ENCODE assay signal across 11 mouse cellular contexts in the genomic region with DNA sequence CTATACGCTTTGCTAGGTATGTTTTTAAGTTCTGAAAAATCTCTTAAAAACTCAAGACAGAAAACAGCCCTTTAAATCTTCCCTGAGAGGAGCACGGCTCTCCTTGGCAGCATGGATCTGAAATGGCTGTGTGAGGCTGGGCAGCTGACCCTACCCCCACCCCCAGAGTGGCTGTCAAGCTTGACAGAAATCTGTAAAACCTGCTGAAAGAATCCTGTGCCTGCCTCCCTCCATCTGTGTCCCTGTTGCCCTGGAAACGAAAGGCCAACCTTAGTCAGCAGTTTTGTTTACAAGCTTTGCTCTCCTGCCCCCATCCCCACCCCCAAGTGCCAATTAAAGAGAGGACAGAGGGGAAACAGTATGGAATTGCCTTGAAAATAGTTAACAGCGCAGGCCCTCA. TPM values are rescaled to one million over a fixed set of nuclear protein-coding genes. Genes with fewer than 3 reads are reported as not detected.
DNase-seq lines count a peak whose midpoint lies in the region; ATAC-seq and TF ChIP-seq lines count a peak whose summit lies in the region.
"Had no signal": no experiment of that assay in that cellular context is flagged by ENCODE, and none has a peak within 500 bp of the region (broad histone marks: within the 10 kb centered on the region; RNA-seq: fewer than 3 reads in every experiment).

No protein-coding gene starts in this region.

- H3K4me3 ChIP-seq in liver, postnatal 0 days (ENCODE audit: low read depth, low read length), result no peak overlapping the region
- H3K4me3 ChIP-seq in embryonic fibroblast, embryonic 13.5 days (ENCODE audit: insufficient read depth, low read length), result no peak overlapping the region
- no peak overlapping the region for H3K4me3 ChIP-seq in kidney, embryonic 16.5 days (ENCODE audit: low read length)
- no peak overlapping the region for H3K4me3 ChIP-seq in neural tube, embryonic 12.5 days
- no peak overlapping the region for H3K4me3 ChIP-seq in cerebellum, adult 2 months (replicated peaks; ENCODE audit: insufficient read depth, low read depth, low read length)
- H3K4me3 ChIP-seq: embryonic facial prominence, embryonic 13.5 days had no signal

- no peak overlapping the region for H3K4me2 ChIP-seq in liver, postnatal 0 days (ENCODE audit: low read depth, low read length)
- no peak overlapping the region for H3K4me2 ChIP-seq in kidney, embryonic 16.5 days (replicated peaks; ENCODE audit: low read depth, low read length)
- H3K4me2 ChIP-seq in neural tube, embryonic 12.5 days (replicated peaks), result no peak overlapping the region
- H3K4me2 ChIP-seq: embryonic facial prominence, embryonic 13.5 days had no signal

- no peaks in the 10 kb centered on the region for H3K36me3 ChIP-seq in liver, postnatal 0 days (replicated peaks; ENCODE audit: insufficient read depth, low read length)
- H3K36me3 ChIP-seq in kidney, embryonic 16.5 days (ENCODE audit: insufficient read depth, low read length), result peaks cover 15% of the 10 kb centered on the region
- peaks cover 8% of the 10 kb centered on the region; the same call in 1 of the 2 replicates for H3K36me3 ChIP-seq in neural tube, embryonic 12.5 days
- H3K36me3 ChIP-seq: G1E had no signal

- no peaks in the 10 kb centered on the region for H3K4me1 ChIP-seq in liver, postnatal 0 days (ENCODE audit: insufficient read depth)
- peaks cover 13% of the 10 kb centered on the region for H3K4me1 ChIP-seq in embryonic fibroblast, embryonic 13.5 days (ENCODE audit: control insufficient read depth, insufficient read depth, low read length)
- H3K4me1 ChIP-seq in kidney, embryonic 16.5 days (ENCODE audit: insufficient read depth, low read length), result peaks cover 28% of the 10 kb centered on the region
- peaks cover 16% of the 10 kb centered on the region for H3K4me1 ChIP-seq in neural tube, embryonic 12.5 days
- H3K4me1 ChIP-seq in cerebellum, adult 2 months (ENCODE audit: control insufficient read depth, insufficient read depth, low read length), result no peaks in the 10 kb centered on the region

- TF ChIP-seq EP300 in liver, postnatal 0 days (IDR thresholded peaks at IDR 0.05; ENCODE audit: low read depth), result no peak

- TF ChIP-seq POLR2A in embryonic fibroblast, embryonic 13.5 days (IDR thresholded peaks at IDR 0.05; ENCODE audit: low read depth, low read length), result no peak
- TF ChIP-seq POLR2A in cerebellum, adult 2 months (IDR thresholded peaks at IDR 0.05; ENCODE audit: borderline replicate concordance, insufficient read depth, low read length), result no peak

- H3K9me3 ChIP-seq in liver, postnatal 0 days (ENCODE audit: low read length), result no peaks in the 10 kb centered on the region
- H3K9me3 ChIP-seq in kidney, embryonic 16.5 days (ENCODE audit: low read length), result no peaks in the 10 kb centered on the region
- H3K9me3 ChIP-seq in neural tube, embryonic 12.5 days, result no peaks in the 10 kb centered on the region
- H3K9me3 ChIP-seq: embryonic facial prominence, embryonic 13.5 days had no signal

- no peaks in the 10 kb centered on the region for H3K27me3 ChIP-seq in liver, postnatal 0 days (ENCODE audit: insufficient read depth, low read length)
- H3K27me3 ChIP-seq in kidney, embryonic 16.5 days (ENCODE audit: insufficient read depth, low read length), result no peaks in the 10 kb centered on the region
- H3K27me3 ChIP-seq in neural tube, embryonic 12.5 days (replicated peaks), result no peaks in the 10 kb centered on the region
- H3K27me3 ChIP-seq in cerebellum, adult 2 months (ENCODE audit: control insufficient read depth, insufficient read depth, low read length), result no peaks in the 10 kb centered on the region; the same call in 1 of the 2 replicates
- H3K27me3 ChIP-seq: embryonic facial prominence, embryonic 13.5 days had no signal

- 64% methylated on average over 4 of the region's 4 CpGs for WGBS in liver, postnatal 0 days (ENCODE audit: insufficient replicate concordance)
- WGBS in kidney, embryonic 16.5 days, result 44% methylated on average over 4 of the region's 4 CpGs
- 34% methylated on average over 4 of the region's 4 CpGs for WGBS in neural tube, embryonic 12.5 days
- WGBS in cerebellum, adult 2 months, result 49% methylated on average over 4 of the region's 4 CpGs

- DNase-seq in liver, result peak; percentile 8
- no peak for DNase-seq in liver, postnatal 0 days
- no peak for DNase-seq in adrenal gland, postnatal 25 days
- DNase-seq in cerebellum, adult 2 months, result no peak
- DNase-seq in ovary, postnatal 36 days (ENCODE audit: low spot score), result no peak

- no peak for TF ChIP-seq CTCF in liver, postnatal 0 days (IDR thresholded peaks at IDR 0.05; ENCODE audit: low read depth)
- TF ChIP-seq CTCF in embryonic fibroblast, embryonic 13.5 days (IDR thresholded peaks at IDR 0.05; ENCODE audit: borderline replicate concordance, insufficient read depth, low read length), result no peak
- no peak for TF ChIP-seq CTCF in cerebellum, adult 2 months (IDR thresholded peaks at IDR 0.05; ENCODE audit: borderline replicate concordance, insufficient read depth, low read depth, low read length)

- ATAC-seq in liver, postnatal 0 days, result no peak
- ATAC-seq in kidney, embryonic 16.5 days (ENCODE audit: low FRiP score, low TSS enrichment), result peak; percentile 40; the same call in 1 of the 2 replicates
- peak; percentile 52 for ATAC-seq in neural tube, embryonic 12.5 days (ENCODE audit: low FRiP score, low read depth)

- no peak overlapping the region for H3K27ac ChIP-seq in liver, postnatal 0 days (ENCODE audit: low read depth)
- H3K27ac ChIP-seq in embryonic fibroblast, embryonic 13.5 days (ENCODE audit: insufficient read depth, low read length), result peak overlapping the region; percentile 13; the same call in 1 of the 2 replicates
- H3K27ac ChIP-seq in kidney, embryonic 16.5 days (ENCODE audit: low read length), result no peak overlapping the region; the same call in 1 of the 2 replicates
- H3K27ac ChIP-seq in neural tube, embryonic 12.5 days, result no peak overlapping the region
- H3K27ac ChIP-seq in cerebellum, adult 2 months (ENCODE audit: insufficient read depth, low read length), result no peak overlapping the region
- H3K27ac ChIP-seq: embryonic facial prominence, embryonic 13.5 days had no signal

- H3K9ac ChIP-seq in liver, postnatal 0 days (replicated peaks), result no peak overlapping the region
- H3K9ac ChIP-seq in kidney, embryonic 16.5 days (replicated peaks; ENCODE audit: low read length), result no peak overlapping the region
- H3K9ac ChIP-seq in neural tube, embryonic 12.5 days, result no peak overlapping the region
- H3K9ac ChIP-seq: embryonic facial prominence, embryonic 13.5 days had no signal

RNA-seq across cellular contexts. Expression of a gene that starts 47.3 kb away (rescaled TPM):
- 243 and 252 TPM in 2 replicates for polyA plus RNA-seq in liver, postnatal 0 days (2015; fragmentation: Nextera tagmentation; extraction: Ambion mirVana)
- polyA plus RNA-seq in embryonic fibroblast, embryonic 13.5 days (2011; ENCODE audit: insufficient read length, low read depth, missing spikeins), result not detected in 2 replicates
- 1.4 TPM in 2 replicates for polyA plus RNA-seq in kidney, embryonic 16.5 days (2015; fragmentation: Nextera tagmentation; extraction: Ambion mirVana)
- 0.56 TPM in 1 of 2 replicates, not detected in the other for polyA plus RNA-seq in neural tube, embryonic 12.5 days (2016; fragmentation: Nextera tagmentation; extraction: Ambion mirVana)
- total RNA-seq in adrenal gland, postnatal 25 days (2021), result 0.81 and 1.2 TPM in 2 replicates
- polyA plus RNA-seq in cerebellum, adult 2 months (2012; rRNA removed), result 0.06 TPM in 1 of 2 replicates, not detected in the other
- total RNA-seq: G1E; layer of hippocampus, adult 18-20 months had no signal
- polyA plus RNA-seq: embryonic facial prominence, embryonic 13.5 days; G1E had no signal

Comparison
In these comparisons a context has a peak if more than half of its experiments do, and no peak if none do; other contexts are left out.
1. RNA of a gene that starts 47.3 kb away (polyA plus RNA-seq): 243 to 252 TPM in liver, postnatal 0 days; 1.4 TPM in kidney, embryonic 16.5 days, not detected in embryonic fibroblast, embryonic 13.5 days, 0.56 TPM in neural tube, embryonic 12.5 days and 0.06 TPM in cerebellum, adult 2 months; every median in the first group is over 100 times any median in the second.